Mouse (Mus musculus) forebrain, embryonic 10.5 days (tissue): ENCODE results near the gene Gtse1. TPM values are rescaled to one million over a fixed set of nuclear protein-coding genes. Genes with fewer than 3 reads are reported as not detected.

Experiments used
- DNase-seq: peaks from one replicate; pipeline ENCODE4 v3.0.0-alpha.2; 2017; ENCODE audit warnings: low spot score; ENCODE audit errors: extremely low spot score
- H3K27ac ChIP-seq: fragments of 300-500 bp; sonication (generic); 2 replicates; pipeline ENCODE4 v1.5.1; 2016; ENCODE audit warnings: mild to moderate bottlenecking
- H3K27me3 ChIP-seq: fragments of 300-500 bp; sonication (generic); 2 replicates; pipeline ENCODE4 v1.6.1; 2016; ENCODE audit warnings: mild to moderate bottlenecking; ENCODE audit not compliant: poor library complexity, severe bottlenecking
- H3K36me3 ChIP-seq: fragments of 300-500 bp; sonication (generic); replicated peaks from 2 replicates; pipeline ENCODE4 v1.6.1; 2016; ENCODE audit warnings: mild to moderate bottlenecking, moderate library complexity
- H3K4me1 ChIP-seq: fragments of 300-500 bp; sonication (generic); 2 replicates; pipeline ENCODE4 v1.6.1; 2016
- H3K4me3 ChIP-seq: fragments of 300-500 bp; sonication (generic); 2 replicates; pipeline ENCODE4 v1.5.1; 2016; ENCODE audit warnings: mild to moderate bottlenecking, moderate library complexity
- H3K9me3 ChIP-seq: fragments of 300-500 bp; sonication (generic); 2 replicates; pipeline ENCODE4 v1.6.1; 2016; ENCODE audit warnings: mild to moderate bottlenecking, moderate library complexity
- WGBS: fragments of 180-500 bp; shearing (Covaris S2); methylation state at CpG from one replicate; pipeline ENCODE4 v1.1.7; 2016; 5-methylcytosine and 5-hydroxymethylcytosine counted together
- polyA plus RNA-seq: library from polyadenylated mRNA; unstranded; fragments of >200 nt; fragmentation: Nextera tagmentation; extraction: Ambion mirVana; gene quantifications from 2 replicates; pipeline ENCODE4 v1.2.1, GENCODE M21; 2016

Gtse1 gene
- polyA plus RNA-seq = 62.7 and 63.1 TPM in 2 replicates

DNA sequence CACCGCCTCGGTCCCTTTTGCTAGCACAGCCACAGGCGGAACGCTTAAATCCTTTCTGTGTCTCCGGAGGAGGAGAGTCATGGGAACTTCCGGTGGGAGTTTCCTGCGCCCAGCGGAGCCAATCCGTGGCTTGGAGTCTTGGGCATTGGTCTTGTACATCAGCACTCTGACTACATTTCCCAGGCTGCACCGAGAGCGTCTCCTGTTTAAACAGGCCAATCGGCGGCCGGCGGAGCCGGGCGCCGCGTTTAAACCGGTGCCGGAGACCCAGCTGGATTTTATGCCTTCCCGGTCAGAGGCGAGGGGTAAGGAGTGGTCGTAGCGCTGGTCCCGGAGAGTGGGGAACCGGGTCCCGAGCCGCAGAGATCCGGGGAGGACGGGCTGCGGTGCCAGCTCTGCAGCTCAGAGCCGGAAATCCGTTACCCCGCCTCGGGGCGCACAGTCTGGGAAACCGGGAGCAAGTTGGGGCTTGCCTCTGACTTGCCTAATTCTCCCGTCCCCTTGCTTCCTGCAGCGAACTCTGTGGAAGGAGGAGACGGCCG lies at the start of gene Gtse1:
Gtse1 (plus strand) TSS at position 256 of the 542 bp plus-strand sequence.
- Histone ChIP-seq H3K27me3 (no peaks in the 10 kb centered on the region), H3K4me1 (peaks cover 25% of the 10 kb centered on the region), H3K4me3 (peak within 1 kb of the TSS; percentile 72), H3K27ac (peak within 1 kb of the TSS; percentile 93), H3K9me3 (no peaks in the 10 kb centered on the region), H3K36me3 (peaks cover 37% of the 10 kb centered on the region)
- under 1% methylated on average over 42 of the region's 42 CpGs for WGBS
- peak; percentile 96 for DNase-seq

DNA sequence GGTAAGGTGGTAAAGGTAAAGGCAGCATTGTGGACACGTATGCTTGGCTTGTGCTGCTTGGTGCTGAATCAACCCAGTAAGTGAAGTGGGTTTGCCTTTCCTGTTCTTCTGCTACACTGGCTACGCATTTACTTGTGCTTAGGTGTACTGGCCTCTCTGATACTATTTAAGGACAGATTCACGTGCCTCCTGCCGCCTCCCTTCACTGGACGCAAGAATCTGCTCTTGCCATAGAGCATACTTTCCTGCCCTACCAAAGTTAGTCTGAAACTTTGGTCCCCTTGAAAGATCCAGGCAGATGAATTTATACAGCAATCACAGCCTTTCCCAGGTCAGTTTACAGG lies 49.1 kb upstream of the Gtse1 start:
- no peak overlapping the region for H3K27ac ChIP-seq
- WGBS = 84% methylated on average over 5 of the region's 5 CpGs

DNA sequence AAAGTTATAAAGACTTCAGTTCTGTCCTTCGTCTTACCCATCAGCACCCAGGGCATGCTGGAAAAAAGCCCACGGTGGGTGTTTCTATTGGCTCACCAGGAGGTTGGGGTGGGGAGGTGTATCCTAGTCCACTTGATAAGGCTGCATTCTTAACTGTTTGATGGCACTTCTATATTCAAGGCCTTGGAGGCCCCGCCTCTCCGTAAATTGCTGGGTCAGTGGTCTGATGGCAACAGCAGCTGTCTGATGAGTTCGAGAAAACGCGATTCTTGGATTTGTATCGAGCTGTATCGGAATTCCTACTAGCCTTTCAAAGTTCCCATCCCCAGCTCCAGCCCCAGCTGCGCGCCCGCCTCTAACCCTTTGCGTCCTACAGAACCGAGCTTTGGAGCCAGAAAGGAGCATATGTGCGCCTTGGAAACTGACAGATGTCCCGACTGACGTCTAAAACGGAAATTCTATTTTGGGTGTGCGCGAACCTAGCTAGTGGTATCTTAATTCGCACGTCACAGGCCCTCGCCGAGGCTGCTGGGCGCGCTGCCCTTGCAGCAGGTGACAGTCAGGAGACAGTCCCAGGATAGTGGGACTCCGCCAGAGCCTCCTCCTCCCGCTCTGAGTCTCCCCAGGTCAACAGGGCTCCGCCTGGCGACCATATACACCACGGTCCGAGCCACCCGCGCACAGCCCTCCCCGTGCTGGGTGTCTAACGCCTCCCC lies 48.6 kb upstream of the Gtse1 start:
- peak; percentile 28 for DNase-seq
- Histone ChIP-seq H3K4me3 (peak overlapping the region; percentile 84), H3K36me3 (no peaks in the 10 kb centered on the region), H3K4me1 (peaks cover 26% of the 10 kb centered on the region), H3K27me3 (0 out of 2 replicates have a peak, but pooled peaks cover 5% of the 10 kb centered on the region), H3K9me3 (peaks cover 6% of the 10 kb centered on the region; the same call in 1 of the 2 replicates), H3K27ac (peak overlapping the region; percentile 90)
- WGBS = 6% methylated on average over 36 of the region's 36 CpGs

More for the DNA sequence above, 49.1 kb upstream of the Gtse1 start:
- DNase-seq = no peak
- Histone ChIP-seq H3K27me3 (0 out of 2 replicates have a peak, but pooled peaks cover 5% of the 10 kb centered on the region), H3K4me3 (peak overlapping the region; percentile 84), H3K36me3 (no peaks in the 10 kb centered on the region), H3K4me1 (peaks cover 26% of the 10 kb centered on the region), H3K9me3 (peaks cover under 1% of the 10 kb centered on the region; the same call in 1 of the 2 replicates)

DNA sequence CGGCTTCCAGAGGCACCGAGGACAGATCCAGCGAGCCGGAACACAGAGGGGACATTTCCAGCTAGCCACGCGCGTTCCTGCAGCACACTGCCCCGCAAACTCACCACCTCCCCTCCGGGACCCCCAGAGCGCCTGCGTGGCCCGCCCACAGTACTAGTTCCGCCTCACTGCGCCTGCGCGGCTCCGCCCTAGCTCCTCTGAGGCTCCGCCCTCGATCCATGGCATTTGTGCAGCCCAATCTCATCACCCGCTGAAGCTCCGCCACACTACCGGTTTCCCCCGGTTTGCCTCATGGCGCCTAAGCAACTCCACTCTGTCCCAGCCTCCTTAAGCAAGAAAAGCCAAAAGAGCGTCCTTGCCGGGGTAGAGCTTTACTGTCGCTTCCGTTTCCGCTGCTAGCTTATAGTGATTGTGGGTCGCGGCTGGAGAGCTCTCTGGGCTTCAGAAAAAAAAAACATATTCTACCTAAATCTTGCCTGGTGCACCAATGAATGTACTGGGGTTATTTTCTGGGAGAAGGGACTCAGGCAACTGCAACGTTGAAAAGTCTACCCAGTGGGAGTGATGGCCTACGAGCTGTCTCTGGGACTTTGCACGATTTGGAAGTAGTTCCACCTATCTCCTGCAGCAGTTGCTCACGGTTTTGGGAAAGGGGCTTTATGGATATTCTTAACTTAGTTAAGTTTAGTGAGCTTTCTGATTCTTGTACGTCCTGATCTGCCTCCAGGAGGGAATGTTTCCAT lies 47.8 kb upstream of the Gtse1 start, which contains the start of gene Cdpf1:
Cdpf1 (minus strand) TSS at position 163 of the 743 bp plus-strand sequence.
- 0 out of 2 replicates have a peak, but pooled peaks cover 7% of the 10 kb centered on the region for H3K27me3 ChIP-seq
- no peaks in the 10 kb centered on the region for H3K36me3 ChIP-seq
- DNase-seq = peak; percentile 97
- WGBS = 4% methylated on average over 36 of the region's 36 CpGs
- peaks cover 13% of the 10 kb centered on the region; the same call in 1 of the 2 replicates for H3K9me3 ChIP-seq
- peak within 1 kb of the TSS; percentile 84 for H3K4me3 ChIP-seq
- peak within 1 kb of the TSS; percentile 90 for H3K27ac ChIP-seq
- peaks cover 26% of the 10 kb centered on the region for H3K4me1 ChIP-seq

DNA sequence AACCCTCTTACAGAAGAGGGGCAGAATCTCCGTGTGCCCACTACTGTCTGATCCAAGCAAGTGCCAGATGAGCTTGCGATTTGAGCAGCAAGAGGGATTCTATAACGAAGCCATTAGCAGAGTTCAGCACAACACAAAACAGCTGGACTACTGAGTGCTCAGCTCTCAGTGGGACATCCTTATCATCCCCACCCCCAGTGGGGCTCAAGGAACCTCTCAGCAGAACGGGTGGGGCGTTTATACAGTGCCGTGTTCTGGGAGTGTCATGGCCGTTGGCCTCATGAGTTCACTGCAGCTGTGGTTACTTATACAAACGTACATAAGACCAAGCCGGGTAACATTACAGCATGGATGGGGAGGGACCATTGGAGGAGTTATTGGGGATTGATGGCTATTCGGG lies 46.1 kb upstream of the Gtse1 start:
- 0 out of 2 replicates have a peak, but pooled peaks cover 10% of the 10 kb centered on the region for H3K27me3 ChIP-seq
- H3K27ac ChIP-seq = no peak overlapping the region
- 74% methylated on average over 10 of the region's 10 CpGs for WGBS
- DNase-seq = no peak
- H3K4me1 ChIP-seq = peaks cover 23% of the 10 kb centered on the region
- peaks cover 30% of the 10 kb centered on the region for H3K9me3 ChIP-seq
- H3K4me3 ChIP-seq = no peak overlapping the region
- no peaks in the 10 kb centered on the region for H3K36me3 ChIP-seq

DNA sequence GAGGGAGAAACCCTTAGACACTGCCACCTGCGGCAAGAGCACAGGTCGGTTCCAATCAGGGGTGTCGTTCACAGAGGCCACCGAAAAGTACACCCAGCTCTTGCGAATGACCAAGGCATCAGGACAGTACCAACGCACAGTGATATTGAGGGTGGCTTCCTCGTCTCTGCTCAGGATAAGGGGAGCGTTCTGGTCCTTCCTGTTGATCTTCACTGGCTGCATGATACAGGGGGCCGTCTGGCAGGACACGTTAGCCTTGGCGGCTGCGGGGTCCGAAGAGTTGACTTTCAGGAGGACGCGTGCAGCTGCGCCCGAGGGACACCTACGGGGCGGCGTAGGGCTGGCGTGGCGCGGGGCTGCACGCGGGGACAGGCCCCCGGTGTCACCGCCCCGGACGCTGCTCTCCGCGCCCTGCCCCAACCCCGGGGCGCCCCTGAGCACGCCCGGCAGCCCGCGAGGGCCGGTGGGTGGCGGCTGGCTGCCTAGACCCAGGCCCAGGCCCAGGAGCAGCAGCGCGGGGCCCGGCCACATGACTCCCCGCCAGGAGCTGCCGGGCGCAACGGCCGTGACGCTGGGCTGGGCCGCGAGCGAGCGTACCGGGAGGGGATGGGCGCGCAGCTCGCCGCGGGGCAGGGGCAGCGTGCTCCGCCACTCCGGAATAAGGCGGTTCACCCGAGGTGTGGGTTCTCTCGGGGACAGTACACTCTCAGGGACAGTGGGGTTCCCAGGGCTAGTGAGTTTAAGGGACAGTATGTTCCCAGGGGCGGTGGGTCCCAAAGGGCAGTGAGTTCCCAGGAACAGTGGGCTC lies 38.1 kb upstream of the Gtse1 start, which contains the start of gene Pkdrej:
Pkdrej (minus strand) TSS at position 532 of the 808 bp plus-strand sequence.
- Histone ChIP-seq H3K27me3 (peaks cover 44% of the 10 kb centered on the region), H3K4me3 (peak within 1 kb of the TSS; percentile 69), H3K4me1 (peaks cover 16% of the 10 kb centered on the region), H3K9me3 (peaks cover 35% of the 10 kb centered on the region), H3K27ac (peak within 1 kb of the TSS; percentile 86), H3K36me3 (no peaks in the 10 kb centered on the region)
- DNase-seq = peak; percentile 39
- 2% methylated on average over 65 of the region's 65 CpGs for whole genome bisulfite sequencing

DNA sequence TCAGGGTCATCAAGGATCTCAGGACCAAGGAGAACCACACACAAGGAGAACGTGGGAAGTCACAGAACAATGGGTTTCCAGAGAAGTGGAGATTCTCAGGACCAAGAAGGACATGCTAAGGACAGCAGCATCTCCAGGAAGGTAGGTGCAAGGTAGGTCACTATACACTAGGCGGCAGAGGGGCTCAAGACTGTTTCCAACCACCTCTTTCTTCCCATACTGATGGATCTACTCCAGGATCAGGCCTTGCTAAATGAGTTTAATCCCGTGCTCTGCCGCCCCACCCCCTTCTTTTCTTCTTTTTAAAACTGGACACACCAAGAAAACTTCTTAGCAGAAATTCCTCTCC lies 37.6 kb upstream of the Gtse1 start:
- H3K4me1 ChIP-seq = peaks cover 16% of the 10 kb centered on the region
- H3K9me3 ChIP-seq = peaks cover 30% of the 10 kb centered on the region
- H3K36me3 ChIP-seq = no peaks in the 10 kb centered on the region
- WGBS = 14% methylated on average over 4 of the region's 4 CpGs
- peak; percentile 21 for DNase-seq
- H3K27me3 ChIP-seq = peaks cover 40% of the 10 kb centered on the region
- H3K4me3 ChIP-seq = peak overlapping the region; percentile 69
- peak overlapping the region; percentile 86 for H3K27ac ChIP-seq

DNA sequence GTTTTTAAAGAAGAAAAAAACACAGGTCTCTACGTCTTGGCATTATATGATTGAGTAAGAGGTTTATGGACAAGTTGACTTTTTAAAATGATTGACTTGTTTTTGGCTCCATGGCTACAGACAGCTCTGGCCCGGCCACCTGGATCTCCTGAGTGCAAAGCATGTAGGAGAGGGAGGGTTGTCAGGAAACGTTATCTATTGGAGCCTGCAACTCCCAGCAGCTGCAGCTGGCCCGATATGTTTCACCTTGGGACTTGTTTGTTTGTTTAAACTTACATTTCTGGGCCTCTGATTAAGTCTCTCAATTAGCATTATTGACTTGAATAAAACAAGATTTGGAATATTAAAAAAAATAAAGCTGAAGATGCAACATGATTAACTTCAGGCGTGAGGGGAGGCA lies 32.9 kb upstream of the Gtse1 start:
- DNase-seq = no peak
- Histone ChIP-seq H3K27ac (no peak overlapping the region), H3K36me3 (no peaks in the 10 kb centered on the region), H3K9me3 (no peaks in the 10 kb centered on the region), H3K27me3 (peaks cover 13% of the 10 kb centered on the region), H3K4me1 (peaks cover 12% of the 10 kb centered on the region), H3K4me3 (no peak overlapping the region)
- 86% methylated on average over 5 of the region's 5 CpGs for WGBS

DNA sequence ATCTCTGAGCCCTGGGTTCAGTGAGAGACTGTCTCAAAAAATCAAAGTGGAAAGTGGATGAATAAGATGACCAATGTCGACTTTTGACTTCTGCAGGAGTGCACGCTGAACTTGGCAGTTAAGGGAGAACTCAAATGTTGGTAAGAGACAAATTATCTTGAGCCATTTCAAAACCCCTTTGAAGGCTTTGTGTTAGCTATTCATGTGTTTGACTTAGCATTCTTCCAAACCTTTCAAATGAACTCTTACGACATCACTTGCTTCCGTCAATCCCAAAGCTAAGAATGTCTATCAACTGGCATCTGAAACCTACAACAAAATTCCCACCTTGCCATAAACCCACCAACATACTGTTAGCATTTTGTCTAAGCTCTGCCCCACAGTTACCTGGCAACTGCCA lies 31.5 kb upstream of the Gtse1 start:
- DNase-seq = no peak
- Histone ChIP-seq H3K27ac (no peak overlapping the region), H3K27me3 (no peaks in the 10 kb centered on the region), H3K9me3 (no peaks in the 10 kb centered on the region), H3K4me1 (peaks cover 17% of the 10 kb centered on the region), H3K4me3 (no peak overlapping the region), H3K36me3 (no peaks in the 10 kb centered on the region)
- WGBS = 89% methylated on average over 4 of the region's 4 CpGs

DNA sequence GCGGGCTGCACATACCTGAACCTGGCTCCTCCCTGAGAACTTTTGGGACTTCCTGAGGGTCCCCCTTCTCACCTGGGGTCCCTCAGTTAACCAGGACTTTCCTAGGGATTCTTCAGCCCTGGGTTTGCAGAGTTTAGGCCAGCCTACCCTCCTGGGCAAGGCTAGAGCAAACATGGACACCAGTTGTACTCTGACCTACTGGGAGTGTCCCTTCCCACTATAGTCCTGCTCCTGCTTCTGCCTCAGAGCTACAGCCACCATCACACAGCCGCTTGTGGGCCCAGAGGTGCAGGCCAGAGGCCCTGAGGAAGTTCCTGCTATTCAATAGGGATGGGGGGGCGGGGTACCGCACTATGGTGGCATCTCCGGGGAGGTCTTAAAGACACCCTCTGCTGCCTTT lies 30.1 kb upstream of the Gtse1 start:
- Histone ChIP-seq H3K9me3 (no peaks in the 10 kb centered on the region), H3K27me3 (no peaks in the 10 kb centered on the region), H3K36me3 (no peaks in the 10 kb centered on the region), H3K27ac (no peak overlapping the region), H3K4me3 (no peak overlapping the region), H3K4me1 (peaks cover 17% of the 10 kb centered on the region)
- no peak for DNase-seq
- 76% methylated on average over 5 of the region's 5 CpGs for WGBS

DNA sequence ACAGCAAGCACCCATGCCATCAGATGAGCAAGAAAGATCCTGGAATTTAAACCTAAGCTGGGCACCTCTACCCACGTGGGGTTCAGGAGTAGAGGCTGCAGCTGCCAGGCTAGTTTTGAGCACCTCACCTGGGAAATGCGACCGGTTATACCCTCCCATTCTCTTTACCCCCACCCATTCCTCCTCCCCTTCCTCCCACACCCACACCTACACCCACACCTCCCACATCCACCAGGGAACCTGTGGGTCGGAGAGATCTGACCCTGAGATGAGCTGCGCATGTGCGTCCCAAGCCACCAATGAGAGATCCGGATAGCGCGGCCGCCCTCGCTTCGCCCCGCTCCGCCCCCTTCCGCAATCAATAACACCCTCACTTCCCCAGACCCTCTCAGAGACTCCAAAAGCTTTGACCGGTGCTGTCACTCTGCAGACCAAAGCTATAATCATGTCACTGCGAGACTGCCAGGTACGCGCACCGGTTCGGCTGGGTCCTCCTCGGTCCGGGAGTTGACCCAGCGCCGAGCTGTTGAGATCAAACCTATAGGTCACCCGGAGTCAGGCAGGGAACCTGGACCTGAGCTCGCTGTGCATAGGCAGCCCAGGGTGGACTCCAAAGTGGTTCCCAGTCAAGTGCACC lies 27.5 kb upstream of the Gtse1 start, which contains the start of gene Ttc38:
Ttc38 (plus strand) TSS at position 353 of the 637 bp plus-strand sequence.
- H3K9me3 ChIP-seq = no peaks in the 10 kb centered on the region
- no peaks in the 10 kb centered on the region for H3K36me3 ChIP-seq
- peak within 1 kb of the TSS; percentile 84 for H3K27ac ChIP-seq
- H3K4me1 ChIP-seq = peaks cover 17% of the 10 kb centered on the region
- H3K4me3 ChIP-seq = peak within 1 kb of the TSS; percentile 64
- no peaks in the 10 kb centered on the region for H3K27me3 ChIP-seq
- DNase-seq = peak; percentile 76
- 1% methylated on average over 27 of the region's 27 CpGs for WGBS

DNA sequence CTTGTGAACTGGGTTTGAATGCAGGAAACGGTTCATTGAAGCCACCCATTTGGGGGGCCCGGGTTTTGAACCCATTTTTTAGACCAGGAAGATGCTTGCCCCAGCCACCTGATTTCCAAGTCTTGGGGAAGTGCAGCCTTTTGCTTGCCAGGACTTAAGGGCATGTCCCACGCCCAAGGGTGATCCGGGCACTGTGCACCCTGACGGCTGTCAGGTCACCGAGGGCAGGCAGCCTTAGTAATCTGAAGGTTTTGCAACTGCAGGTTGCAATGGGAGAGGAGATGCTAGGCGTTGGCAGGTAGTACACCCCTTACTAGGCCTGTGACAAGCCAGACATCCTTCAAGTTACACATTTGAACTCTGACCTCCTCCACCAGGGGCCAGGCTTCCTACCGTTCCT lies 26.9 kb upstream of the Gtse1 start:
- no peak for DNase-seq
- Histone ChIP-seq H3K4me1 (peaks cover 17% of the 10 kb centered on the region), H3K36me3 (no peaks in the 10 kb centered on the region), H3K4me3 (peak overlapping the region; percentile 64), H3K27me3 (no peaks in the 10 kb centered on the region), H3K9me3 (no peaks in the 10 kb centered on the region), H3K27ac (peak overlapping the region; percentile 84; the same call in 1 of the 2 replicates)
- WGBS = 54% methylated on average over 8 of the region's 8 CpGs
